Mouse (Mus musculus): ENCODE results near the gene Sptbn4. TPM values are rescaled to one million over a fixed set of nuclear protein-coding genes. Genes with fewer than 3 reads are reported as not detected.
A peak's percentile ranks its signal among the peaks of the same experiment; 100 is the strongest.

The Sptbn4 gene
- polyA plus RNA-seq, 1 experiment from 2014 or later: 5.6 TPM

GRCm38 (mm10) chr7:27311651-27312284 lies 135.7 kb downstream of the Sptbn4 start:
- Histone ChIP-seq H3K9me3 (ENCODE audit: control insufficient read depth, low read length) (no peaks in the 10 kb centered on the region), H3K9ac (replicated peaks; ENCODE audit: low read depth, low read length) (no peak overlapping the region), H3K4me2 (ENCODE audit: low read depth, low read length) (no peak overlapping the region), H3K36me3 (ENCODE audit: control insufficient read depth, insufficient read depth, low read length) (no peaks in the 10 kb centered on the region), H3K27me3 (ENCODE audit: control insufficient read depth, insufficient read depth, low read length) (no peaks in the 10 kb centered on the region), H3K27ac (ENCODE audit: low read depth, low read length) (no peak overlapping the region), H3K4me3 (ENCODE audit: low read depth, low read length) (no peak overlapping the region), H3K4me1 (ENCODE audit: control insufficient read depth, insufficient read depth, low read length) (no peaks in the 10 kb centered on the region)
- no peak for ATAC-seq (ENCODE audit: low read depth)
- 89% methylated on average over 12 of the region's 12 CpGs for WGBS

GRCm38 (mm10) chr7:27310996-27311535 lies 136.4 kb downstream of the Sptbn4 start:
- Histone ChIP-seq H3K4me1 (ENCODE audit: control insufficient read depth, insufficient read depth, low read length) (no peaks in the 10 kb centered on the region), H3K27me3 (ENCODE audit: control insufficient read depth, insufficient read depth, low read length) (no peaks in the 10 kb centered on the region), H3K9ac (replicated peaks; ENCODE audit: low read depth, low read length) (no peak overlapping the region), H3K36me3 (ENCODE audit: control insufficient read depth, insufficient read depth, low read length) (no peaks in the 10 kb centered on the region), H3K4me2 (ENCODE audit: low read depth, low read length) (no peak overlapping the region), H3K4me3 (ENCODE audit: low read depth, low read length) (no peak overlapping the region), H3K9me3 (ENCODE audit: control insufficient read depth, low read length) (no peaks in the 10 kb centered on the region), H3K27ac (ENCODE audit: low read depth, low read length) (no peak overlapping the region)
- WGBS: 51% methylated on average over 8 of the region's 8 CpGs
- no peak for ATAC-seq (ENCODE audit: low read depth)

GRCm38 (mm10) chr7:27310306-27310705 lies 137.2 kb downstream of the Sptbn4 start:
- WGBS: 6% methylated on average over 17 of the region's 17 CpGs
- peak overlapping the region; percentile 45 for H3K4me2 ChIP-seq (ENCODE audit: low read depth, low read length)
- H3K4me3 ChIP-seq (ENCODE audit: low read depth, low read length): peak overlapping the region; percentile 24; the same call in 1 of the 2 replicates
- no peaks in the 10 kb centered on the region for H3K4me1 ChIP-seq (ENCODE audit: control insufficient read depth, insufficient read depth, low read length)
- H3K9ac ChIP-seq (replicated peaks; ENCODE audit: low read depth, low read length): peak overlapping the region; percentile 21; the same call in 1 of the 2 replicates
- ATAC-seq (ENCODE audit: low read depth): peak; percentile 60; the same call in 1 of the 2 replicates
- no peaks in the 10 kb centered on the region for H3K9me3 ChIP-seq (ENCODE audit: control insufficient read depth, low read length)
- H3K27me3 ChIP-seq (ENCODE audit: control insufficient read depth, insufficient read depth, low read length): no peaks in the 10 kb centered on the region
- H3K27ac ChIP-seq (ENCODE audit: low read depth, low read length): no peak overlapping the region
- no peaks in the 10 kb centered on the region for H3K36me3 ChIP-seq (ENCODE audit: control insufficient read depth, insufficient read depth, low read length)

- no peak overlapping the region for H3K27ac ChIP-seq (ENCODE audit: low read depth, low read length)
- WGBS: 35% methylated on average over 3 of the region's 3 CpGs
- no peak overlapping the region for H3K9ac ChIP-seq (replicated peaks; ENCODE audit: low read depth, low read length)
- peak overlapping the region; percentile 45; the same call in 1 of the 2 replicates for H3K4me2 ChIP-seq (ENCODE audit: low read depth, low read length)
- H3K4me3 ChIP-seq (ENCODE audit: low read depth, low read length): no peak overlapping the region
- H3K9me3 ChIP-seq (ENCODE audit: control insufficient read depth, low read length): no peaks in the 10 kb centered on the region
- ATAC-seq (ENCODE audit: low read depth): no peak
- no peaks in the 10 kb centered on the region for H3K27me3 ChIP-seq (ENCODE audit: control insufficient read depth, insufficient read depth, low read length)
- no peaks in the 10 kb centered on the region for H3K4me1 ChIP-seq (ENCODE audit: control insufficient read depth, insufficient read depth, low read length)
- no peaks in the 10 kb centered on the region for H3K36me3 ChIP-seq (ENCODE audit: control insufficient read depth, insufficient read depth, low read length)
Measured at GRCm38 (mm10) chr7:27309832-27310231, 137.7 kb downstream of the Sptbn4 start.

GRCm38 (mm10) chr7:27308821-27309549 lies 138.5 kb downstream of the Sptbn4 start:
- Histone ChIP-seq H3K4me1 (ENCODE audit: control insufficient read depth, insufficient read depth, low read length) (no peaks in the 10 kb centered on the region), H3K27me3 (ENCODE audit: control insufficient read depth, insufficient read depth, low read length) (no peaks in the 10 kb centered on the region), H3K27ac (ENCODE audit: low read depth, low read length) (no peak overlapping the region), H3K4me3 (ENCODE audit: low read depth, low read length) (peak overlapping the region; percentile 12; the same call in 1 of the 2 replicates), H3K4me2 (ENCODE audit: low read depth, low read length) (peak overlapping the region; percentile 43; the same call in 1 of the 2 replicates), H3K9ac (replicated peaks; ENCODE audit: low read depth, low read length) (no peak overlapping the region), H3K36me3 (ENCODE audit: control insufficient read depth, insufficient read depth, low read length) (no peaks in the 10 kb centered on the region), H3K9me3 (ENCODE audit: control insufficient read depth, low read length) (no peaks in the 10 kb centered on the region)
- 0 out of 2 replicates have a peak, but pooled peaks have one; percentile 32 for ATAC-seq (ENCODE audit: low read depth)
- WGBS: 10% methylated on average over 28 of the region's 28 CpGs

GRCm38 (mm10) chr7:27307551-27307950 lies 139.9 kb downstream of the Sptbn4 start:
- no peaks in the 10 kb centered on the region for H3K36me3 ChIP-seq (ENCODE audit: control insufficient read depth, insufficient read depth, low read length)
- 75% methylated on average over 9 of the region's 9 CpGs for WGBS
- no peaks in the 10 kb centered on the region for H3K9me3 ChIP-seq (ENCODE audit: control insufficient read depth, low read length)
- no peak overlapping the region for H3K4me3 ChIP-seq (ENCODE audit: low read depth, low read length)
- H3K9ac ChIP-seq (replicated peaks; ENCODE audit: low read depth, low read length): no peak overlapping the region
- no peaks in the 10 kb centered on the region for H3K4me1 ChIP-seq (ENCODE audit: control insufficient read depth, insufficient read depth, low read length)
- H3K4me2 ChIP-seq (ENCODE audit: low read depth, low read length): no peak overlapping the region
- H3K27me3 ChIP-seq (ENCODE audit: control insufficient read depth, insufficient read depth, low read length): no peaks in the 10 kb centered on the region
- no peak overlapping the region for H3K27ac ChIP-seq (ENCODE audit: low read depth, low read length)
- no peak for ATAC-seq (ENCODE audit: low read depth)

Other genes starting within 250 kb of the Sptbn4 start
- 6.6 and 7.2 TPM in 2 replicates for gene Itpkc, start 219.0 kb downstream of the Sptbn4 start, polyA plus RNA-seq (2014; fragmentation: Nextera tagmentation; extraction: Ambion mirVana)
- gene Coq8b, start 214.7 kb downstream of the Sptbn4 start, polyA plus RNA-seq (2014; fragmentation: Nextera tagmentation; extraction: Ambion mirVana): 16.7 and 20.9 TPM in 2 replicates
- gene Numbl, start 189.3 kb downstream of the Sptbn4 start, polyA plus RNA-seq (2014; fragmentation: Nextera tagmentation; extraction: Ambion mirVana): 22.6 and 27.9 TPM in 2 replicates
- 5.8 and 11.5 TPM in 2 replicates for gene Ltbp4, start 110.0 kb downstream of the Sptbn4 start, polyA plus RNA-seq (2014; fragmentation: Nextera tagmentation; extraction: Ambion mirVana)
- gene Shkbp1, start 91.7 kb downstream of the Sptbn4 start, polyA plus RNA-seq (2014; fragmentation: Nextera tagmentation; extraction: Ambion mirVana): 29.6 and 35.6 TPM in 2 replicates
- gene Gm20479, start 90.3 kb downstream of the Sptbn4 start, polyA plus RNA-seq (2014; fragmentation: Nextera tagmentation; extraction: Ambion mirVana): not detected in 2 replicates
- 12.1 and 23.0 TPM in 2 replicates for gene Blvrb, start 292 bp upstream of the Sptbn4 start, polyA plus RNA-seq (2014; fragmentation: Nextera tagmentation; extraction: Ambion mirVana)
- gene Sertad3, start 26.1 kb upstream of the Sptbn4 start, polyA plus RNA-seq (2014; fragmentation: Nextera tagmentation; extraction: Ambion mirVana): 5.7 and 10.0 TPM in 2 replicates
- 6.1 and 10.7 TPM in 2 replicates for gene Sertad1, start 39.2 kb upstream of the Sptbn4 start, polyA plus RNA-seq (2014; fragmentation: Nextera tagmentation; extraction: Ambion mirVana)
- 0.43 and 1.1 TPM in 2 replicates for gene Prx, start 51.6 kb upstream of the Sptbn4 start, polyA plus RNA-seq (2014; fragmentation: Nextera tagmentation; extraction: Ambion mirVana)
- 1.2 and 2.1 TPM in 2 replicates for gene Hipk4, start 75.6 kb upstream of the Sptbn4 start, polyA plus RNA-seq (2014; fragmentation: Nextera tagmentation; extraction: Ambion mirVana)
- 148 and 168 TPM in 2 replicates for gene Pld3, start 105.5 kb upstream of the Sptbn4 start, polyA plus RNA-seq (2014; fragmentation: Nextera tagmentation; extraction: Ambion mirVana)
- gene 2310022A10Rik, start 105.5 kb upstream of the Sptbn4 start, polyA plus RNA-seq (2014; fragmentation: Nextera tagmentation; extraction: Ambion mirVana): 27.2 TPM in 2 replicates
- 44.1 and 51.4 TPM in 2 replicates for gene Akt2, start 143.9 kb upstream of the Sptbn4 start, polyA plus RNA-seq (2014; fragmentation: Nextera tagmentation; extraction: Ambion mirVana)
- 80.3 and 111 TPM in 2 replicates for gene Ttc9b, start 206.2 kb upstream of the Sptbn4 start, polyA plus RNA-seq (2014; fragmentation: Nextera tagmentation; extraction: Ambion mirVana)
- gene Map3k10, start 226.9 kb upstream of the Sptbn4 start, polyA plus RNA-seq (2014; fragmentation: Nextera tagmentation; extraction: Ambion mirVana): 17.0 and 22.3 TPM in 2 replicates
- gene Zfp607b, start 241.7 kb upstream of the Sptbn4 start, polyA plus RNA-seq (2014; fragmentation: Nextera tagmentation; extraction: Ambion mirVana): 12.2 and 13.1 TPM in 2 replicates

All from neural tube, embryonic 14.5 days (tissue).